Mouse (Mus musculus) urinary bladder, postnatal 25 days (tissue): Measurements from ENCODE around the gene P2ry2.

Experiments used
- DNase-seq: peaks from one replicate; pipeline ENCODE4 v3.0.0; 2022; ENCODE audit warnings: low spot score

P2ry2 gene

DNA sequence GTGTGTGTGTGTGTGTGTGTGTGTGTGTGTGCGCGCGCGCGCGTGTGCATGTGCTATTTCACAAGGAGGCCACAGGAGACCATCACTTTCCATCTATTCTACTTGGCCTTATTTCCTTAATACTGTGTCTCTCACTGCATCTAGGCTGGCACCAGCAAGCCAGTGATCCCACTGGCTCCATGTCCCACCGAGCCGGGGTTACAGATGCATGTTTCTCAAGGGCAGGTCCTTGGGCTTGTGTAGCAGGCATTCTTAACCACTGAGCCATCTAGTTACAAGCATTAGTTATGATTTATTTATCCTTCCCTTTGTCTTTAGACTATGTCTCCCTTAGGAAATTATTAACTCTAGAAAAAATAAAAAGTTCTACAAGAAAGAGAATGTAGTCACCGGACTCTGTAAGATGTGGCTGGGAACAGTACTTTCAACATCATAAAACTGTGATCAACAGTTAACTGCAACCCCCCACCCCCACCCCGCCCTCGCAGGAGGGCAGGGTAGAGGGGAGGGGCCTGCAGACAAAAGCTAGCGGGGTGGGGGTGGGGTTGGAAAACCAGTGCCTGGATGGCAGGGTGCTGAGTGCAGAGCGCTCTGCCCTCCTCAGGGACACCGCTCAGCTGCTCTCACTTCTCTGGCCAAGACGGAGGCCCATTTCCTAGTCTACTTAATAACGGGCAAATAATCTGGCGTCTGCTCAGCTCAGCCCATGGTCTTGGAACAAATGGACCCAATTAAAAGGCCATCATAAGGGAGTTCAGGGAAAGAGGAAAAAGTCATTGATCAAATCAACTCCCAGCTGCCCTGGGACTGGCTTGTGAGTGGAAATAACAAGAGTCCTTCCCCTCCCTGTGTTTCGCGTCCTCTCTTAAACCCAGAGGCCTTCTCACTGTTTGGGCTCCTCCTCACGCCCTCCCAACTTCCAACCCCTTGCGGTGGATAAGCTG is 27.9 kb downstream of the P2ry2 start:
- DNase-seq = no peak

GRCm38 (mm10) chr7:100979175-100979574 is 33.5 kb downstream of the P2ry2 start:
- peak; percentile 49 for DNase-seq

GRCm38 (mm10) chr7:100978171-100978570 is 34.5 kb downstream of the P2ry2 start:
- DNase-seq = no peak

GRCm38 (mm10) chr7:100974135-100974903 is 38.3 kb downstream of the P2ry2 start, which contains the start of gene P2ry6:
Gene P2ry6 (minus strand): TSS chr7:100974649.
- no peak for DNase-seq

- DNase-seq = no peak
These were observed 39.8 kb downstream of the P2ry2 start for GRCm38 (mm10) chr7:100972875-100973274.

- no peak for DNase-seq
These were observed 43.6 kb downstream of the P2ry2 start for GRCm38 (mm10) chr7:100968874-100969659.

DNA sequence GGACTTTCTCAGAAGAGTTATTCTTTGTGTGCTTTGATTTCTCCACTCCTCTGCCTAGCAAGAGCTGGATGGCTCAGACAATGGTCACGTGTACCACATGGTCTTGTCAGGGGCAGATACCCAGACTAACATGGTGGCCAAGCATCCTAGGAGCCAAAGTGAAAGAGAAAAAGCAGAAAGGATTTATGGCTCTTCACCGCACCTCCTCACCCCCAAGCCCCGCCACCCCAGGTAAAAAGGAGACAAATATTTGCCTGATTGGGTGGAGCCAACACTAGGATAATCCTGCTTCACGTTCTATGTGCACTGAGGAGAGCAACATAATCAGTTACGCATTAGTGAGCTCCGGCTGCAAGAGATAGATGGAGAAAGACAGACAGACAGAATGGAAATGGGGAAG is 44.3 kb downstream of the P2ry2 start:
- no peak for DNase-seq

GRCm38 (mm10) chr7:100967850-100968249 is 44.8 kb downstream of the P2ry2 start:
- no peak for DNase-seq

GRCm38 (mm10) chr7:100966014-100966413 is 46.7 kb downstream of the P2ry2 start:
- DNase-seq = no peak

- DNase-seq = no peak
These were observed 47.6 kb downstream of the P2ry2 start for GRCm38 (mm10) chr7:100965079-100965478.

- DNase-seq = no peak
These were observed 48.4 kb downstream of the P2ry2 start for GRCm38 (mm10) chr7:100964242-100964641.

GRCm38 (mm10) chr7:100963381-100963780 is 49.3 kb downstream of the P2ry2 start:
- DNase-seq = no peak

- no peak for DNase-seq
These were observed 51.5 kb downstream of the P2ry2 start for GRCm38 (mm10) chr7:100961146-100961545.

- no peak for DNase-seq
These were observed 52.2 kb downstream of the P2ry2 start for GRCm38 (mm10) chr7:100960462-100960861.

- DNase-seq = no peak
These were observed 54.2 kb downstream of the P2ry2 start for GRCm38 (mm10) chr7:100958426-100958825.

DNA sequence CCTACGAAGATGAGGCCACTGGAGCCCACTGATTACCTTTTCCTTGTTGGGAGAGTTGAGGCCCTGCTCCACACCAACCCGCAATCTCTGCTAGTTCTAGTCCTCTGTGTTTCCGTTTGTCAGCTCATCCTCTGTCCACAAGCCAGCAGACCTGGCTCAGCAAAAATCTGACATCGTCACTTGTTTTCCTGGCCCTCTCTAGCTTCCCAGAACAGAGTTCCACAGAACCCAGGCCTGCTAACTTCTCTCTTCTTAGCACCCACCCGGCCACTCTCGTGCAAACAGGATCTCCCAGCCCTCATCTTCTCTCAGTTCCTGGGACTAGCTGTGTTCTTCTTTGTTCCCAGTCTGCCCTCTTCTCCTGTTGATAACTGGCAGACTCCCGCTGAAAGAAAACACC is 60.0 kb downstream of the P2ry2 start:
- no peak for DNase-seq

DNA sequence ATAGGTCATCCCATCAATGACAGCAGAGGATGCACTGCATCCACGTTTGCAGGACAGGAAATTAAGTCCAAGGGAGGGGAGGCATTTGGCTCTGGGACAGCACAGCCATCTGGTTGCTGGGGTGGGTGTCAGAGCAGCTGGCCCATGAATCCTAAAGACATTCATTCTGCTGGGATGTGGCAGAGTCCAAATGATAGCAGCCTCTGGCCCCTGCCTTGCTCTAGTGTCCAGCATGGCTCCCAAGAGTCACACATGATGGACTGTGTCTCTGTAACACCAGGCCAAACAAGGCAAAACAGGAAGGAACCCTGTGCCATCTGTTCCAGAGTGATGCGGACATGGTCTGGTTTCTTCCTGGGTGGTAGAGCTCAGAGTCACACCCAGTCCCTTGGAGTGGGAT is 60.8 kb downstream of the P2ry2 start:
- DNase-seq = no peak

DNA sequence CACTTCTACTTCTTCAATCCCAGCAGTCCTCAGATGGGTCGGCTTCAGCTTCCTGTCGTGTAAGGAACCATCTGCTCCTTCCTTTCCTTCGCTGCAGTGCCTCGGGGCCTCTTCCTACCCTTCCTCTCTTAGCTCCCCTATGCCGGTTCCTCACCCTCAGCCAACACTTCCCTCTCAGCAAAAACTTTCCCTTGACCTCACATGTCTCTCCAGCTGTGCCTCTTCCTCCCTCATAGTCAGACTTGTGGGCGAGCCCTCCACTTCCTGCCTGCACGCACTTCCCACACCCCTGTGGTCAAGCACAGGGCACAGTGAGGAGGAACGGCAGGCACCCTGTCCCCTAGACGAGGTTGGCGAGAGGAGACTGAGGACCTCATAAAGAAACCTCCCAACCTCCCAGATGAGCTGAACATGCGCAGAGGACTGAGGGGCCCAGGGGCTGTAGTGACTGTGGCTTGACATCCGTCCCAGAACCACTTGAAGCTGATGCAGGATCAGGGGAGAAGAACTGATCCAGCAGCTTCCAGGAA is 62.1 kb downstream of the P2ry2 start:
- no peak for DNase-seq

DNA sequence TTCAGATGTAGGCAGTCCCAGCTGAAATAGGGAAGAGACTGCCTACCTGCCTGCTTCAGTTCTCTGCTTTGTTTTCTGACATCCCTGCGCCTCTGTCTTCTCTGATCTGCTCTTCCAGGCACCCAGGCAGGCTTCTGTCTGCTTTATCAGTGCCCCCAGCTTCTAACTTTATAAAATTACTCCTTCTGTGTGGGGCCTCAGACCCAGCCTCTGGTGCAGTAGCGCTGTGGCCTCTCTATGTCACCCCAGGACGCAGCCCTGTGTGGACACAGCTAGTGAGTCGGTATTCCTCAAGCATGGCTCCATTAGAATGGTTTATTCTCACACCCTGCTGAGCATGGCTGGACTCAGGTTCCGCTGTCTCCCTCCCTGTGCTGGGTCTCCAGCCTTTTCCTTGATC is 62.6 kb downstream of the P2ry2 start:
- DNase-seq = no peak
